Mouse (Mus musculus): ENCODE data around the gene Cryzl1.

DNA sequence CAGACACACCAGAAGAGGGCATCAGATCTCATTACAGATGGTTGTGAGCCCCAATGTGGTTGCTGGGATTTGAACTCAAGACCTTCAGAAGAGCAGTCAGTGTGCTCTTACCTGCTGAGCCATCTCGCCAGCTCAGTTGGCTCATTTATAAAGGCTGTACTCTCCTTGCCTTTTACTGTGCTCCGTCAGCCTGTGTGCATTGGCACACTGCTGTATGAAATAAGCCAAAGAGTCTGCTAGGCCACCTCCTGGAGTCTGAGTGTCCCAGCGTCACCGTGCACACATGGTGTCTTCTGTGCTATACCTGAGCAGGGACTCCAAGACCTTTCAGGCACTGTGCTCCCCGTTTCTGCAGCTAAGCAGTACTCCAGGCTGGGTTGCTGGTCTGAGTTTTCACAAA is 41.1 kb upstream of the Cryzl1 start:
- TF ChIP-seq CTCF (IDR thresholded peaks at IDR 0.05; ENCODE audit: low read depth, low read length): no peak
- no peak for TF ChIP-seq POLR2A (IDR thresholded peaks at IDR 0.05; ENCODE audit: borderline replicate concordance, low read depth, low read length)
